Mouse (Mus musculus) megakaryocyte, embryonic 14.5 days (primary cell): ENCODE results near the gene Maml2. TPM values are rescaled to one million over a fixed set of nuclear protein-coding genes. Genes with fewer than 3 reads are reported as not detected.

Source experiments
- H3K27me3 ChIP-seq: replicated peaks from 2 replicates; pipeline ENCODE3; 2012; ENCODE audit warnings: inconsistent platforms
- H3K36me3 ChIP-seq: replicated peaks from 2 replicates; pipeline ENCODE3; 2012; ENCODE audit warnings: low read length, inconsistent platforms, mixed read lengths
- H3K4me1 ChIP-seq: 2 replicates; pipeline ENCODE4 v1.6.1; 2012; ENCODE audit warnings: inconsistent platforms
- H3K4me3 ChIP-seq: replicated peaks from 2 replicates; pipeline ENCODE3; 2012; ENCODE audit warnings: moderate library complexity, mild to moderate bottlenecking, inconsistent platforms
- H3K9me3 ChIP-seq: 2 replicates; pipeline ENCODE4 v1.6.1; 2012; ENCODE audit warnings: inconsistent platforms
- FLI1 ChIP-seq: IDR thresholded peaks from 2 replicates; pipeline ENCODE4 v1.6.1; 2012; ENCODE audit warnings: low read length, inconsistent platforms, mixed read lengths
- GATA1 ChIP-seq: IDR thresholded peaks from 3 replicates; pipeline ENCODE4 v1.6.1; 2012; ENCODE audit warnings: mixed read lengths, low read length, inconsistent platforms, borderline replicate concordance
- polyA plus RNA-seq: library from polyadenylated mRNA; stranded (reverse); fragments of >175 nt; gene quantifications from 2 replicates; pipeline ENCODE4 v1.2.3, GENCODE M21; 2012; ENCODE audit warnings: low replicate concordance; ENCODE audit not compliant: insufficient read depth

Maml2 gene
- polyA plus RNA-seq, 1 experiment, result 0.09 TPM

- Histone ChIP-seq H3K4me1 (peaks cover 16% of the 10 kb centered on the region), H3K4me3 (no peak overlapping the region), H3K36me3 (no peaks in the 10 kb centered on the region), H3K9me3 (no peaks in the 10 kb centered on the region), H3K27me3 (peaks cover 2% of the 10 kb centered on the region)
- TF ChIP-seq GATA1 (no peak), FLI1 (no peak)
These were observed 353.3 kb downstream of the Maml2 start for GRCm38 (mm10) chr9:13651065-13651464.

GRCm38 (mm10) chr9:13651828-13652227 lies 354.1 kb downstream of the Maml2 start:
- TF ChIP-seq FLI1 (no peak), GATA1 (no peak)
- no peaks in the 10 kb centered on the region for H3K9me3 ChIP-seq
- peaks cover 16% of the 10 kb centered on the region for H3K4me1 ChIP-seq
- H3K36me3 ChIP-seq, result no peaks in the 10 kb centered on the region
- H3K27me3 ChIP-seq, result peaks cover 2% of the 10 kb centered on the region
- no peak overlapping the region for H3K4me3 ChIP-seq

- Histone ChIP-seq H3K4me1 (peaks cover 16% of the 10 kb centered on the region), H3K4me3 (no peak overlapping the region), H3K9me3 (no peaks in the 10 kb centered on the region), H3K36me3 (no peaks in the 10 kb centered on the region), H3K27me3 (peaks cover 2% of the 10 kb centered on the region)
- TF ChIP-seq GATA1, result no peak
- no peak for TF ChIP-seq FLI1
These were observed 354.7 kb downstream of the Maml2 start for GRCm38 (mm10) chr9:13652389-13652877.

- TF ChIP-seq FLI1 (no peak), GATA1 (no peak)
- H3K4me3 ChIP-seq, result no peak overlapping the region
- peaks cover 2% of the 10 kb centered on the region for H3K27me3 ChIP-seq
- peaks cover 16% of the 10 kb centered on the region for H3K4me1 ChIP-seq
- no peaks in the 10 kb centered on the region for H3K36me3 ChIP-seq
- no peaks in the 10 kb centered on the region for H3K9me3 ChIP-seq
These were observed 355.2 kb downstream of the Maml2 start for GRCm38 (mm10) chr9:13652917-13653316.

- Histone ChIP-seq H3K4me3 (peak overlapping the region; percentile 60), H3K27me3 (peaks cover 5% of the 10 kb centered on the region), H3K4me1 (peaks cover 3% of the 10 kb centered on the region; the same call in 1 of the 2 replicates), H3K36me3 (no peaks in the 10 kb centered on the region), H3K9me3 (no peaks in the 10 kb centered on the region)
- no peak for TF ChIP-seq GATA1
- TF ChIP-seq FLI1, result no peak
These were observed 364.2 kb downstream of the Maml2 start for GRCm38 (mm10) chr9:13661768-13662623.

- Histone ChIP-seq H3K36me3 (no peaks in the 10 kb centered on the region), H3K9me3 (no peaks in the 10 kb centered on the region), H3K4me1 (peaks cover 7% of the 10 kb centered on the region; the same call in 1 of the 2 replicates), H3K4me3 (no peak overlapping the region), H3K27me3 (peaks cover 4% of the 10 kb centered on the region)
- no peak for TF ChIP-seq FLI1
- no peak for TF ChIP-seq GATA1
These were observed 367.8 kb downstream of the Maml2 start for GRCm38 (mm10) chr9:13665487-13665969.

GRCm38 (mm10) chr9:13667955-13668354 lies 370.2 kb downstream of the Maml2 start:
- Histone ChIP-seq H3K4me1 (peaks cover 4% of the 10 kb centered on the region; the same call in 1 of the 2 replicates), H3K36me3 (no peaks in the 10 kb centered on the region), H3K4me3 (no peak overlapping the region), H3K27me3 (peaks cover 3% of the 10 kb centered on the region), H3K9me3 (no peaks in the 10 kb centered on the region)
- TF ChIP-seq FLI1 (no peak), GATA1 (no peak)

GRCm38 (mm10) chr9:13668742-13669141 lies 371.0 kb downstream of the Maml2 start:
- no peak overlapping the region for H3K4me3 ChIP-seq
- peaks cover 3% of the 10 kb centered on the region for H3K27me3 ChIP-seq
- no peaks in the 10 kb centered on the region for H3K9me3 ChIP-seq
- no peak for TF ChIP-seq FLI1
- no peak for TF ChIP-seq GATA1
- H3K36me3 ChIP-seq, result no peaks in the 10 kb centered on the region
- H3K4me1 ChIP-seq, result peaks cover 4% of the 10 kb centered on the region; the same call in 1 of the 2 replicates

GRCm38 (mm10) chr9:13671125-13671769 lies 373.5 kb downstream of the Maml2 start:
- no peaks in the 10 kb centered on the region for H3K9me3 ChIP-seq

GRCm38 (mm10) chr9:13673304-13673703 lies 375.5 kb downstream of the Maml2 start:
- Histone ChIP-seq H3K36me3 (no peaks in the 10 kb centered on the region), H3K4me1 (peaks cover 7% of the 10 kb centered on the region; the same call in 1 of the 2 replicates), H3K4me3 (no peak overlapping the region), H3K9me3 (no peaks in the 10 kb centered on the region), H3K27me3 (no peaks in the 10 kb centered on the region)
- TF ChIP-seq GATA1 (no peak), FLI1 (no peak)

More at GRCm38 (mm10) chr9:13671125-13671769, 373.5 kb downstream of the Maml2 start:
- H3K27me3 ChIP-seq, result peaks cover under 1% of the 10 kb centered on the region
- no peak overlapping the region for H3K4me3 ChIP-seq
- TF ChIP-seq GATA1 (no peak), FLI1 (no peak)
- no peaks in the 10 kb centered on the region for H3K36me3 ChIP-seq
- H3K4me1 ChIP-seq, result peaks cover 4% of the 10 kb centered on the region; the same call in 1 of the 2 replicates
